Mouse (Mus musculus): ENCODE results near the gene Fam117b. TPM values are rescaled to one million over a fixed set of nuclear protein-coding genes. Genes with fewer than 3 reads are reported as not detected.
A peak's percentile ranks its signal among the peaks of the same experiment; 100 is the strongest.

The Fam117b gene
- total and polyA plus RNA-seq, 3 experiments: 6.4 to 11.4 (median 8.8) TPM

- Histone ChIP-seq H3K36me3 (replicated peaks in 1 of 2; ENCODE audit: control insufficient read depth in 1 of 2, insufficient read depth in 1 of 2, low read length in 1 of 2) (no peaks in the 10 kb centered on the region), H3K27ac (ENCODE audit: insufficient read depth, low read depth) (no peak overlapping the region), H3K27me3 (replicated peaks) (no peaks in the 10 kb centered on the region), H3K79me2 (replicated peaks; ENCODE audit: control insufficient read depth, extremely low read depth, insufficient read depth, poor library complexity, severe bottlenecking) (no peaks in the 10 kb centered on the region), H3K4me1 (ENCODE audit: control insufficient read depth in 1 of 2, insufficient read depth in 2 of 2) (peaks cover 9 to 25% of the 10 kb centered on the region in 2 experiments), H3K4me2 (ENCODE audit: insufficient read depth, low read depth, poor library complexity, severe bottlenecking) (no peak overlapping the region), H3K4me3 (replicated peaks in 1 of 3; ENCODE audit: low read depth in 2 of 3, low read length in 2 of 3, poor library complexity in 1 of 3) (no peak overlapping the region), H3K9ac (ENCODE audit: insufficient read depth, low read depth) (no peak overlapping the region), H3K9me3 (replicated peaks; ENCODE audit: low read length) (no peaks in the 10 kb centered on the region)
- in situ Hi-C loops (cut with MboI; ENCODE audit: low pct_ligation_motif_present, low pct_unique_long_range_greater_than_20kb, low sequenced_read_pairs) (no loop called here), dilution Hi-C loops (cut with MboI; ENCODE audit: extremely low pct_ligation_motif_present, extremely low pct_unique_long_range_greater_than_20kb, low sequenced_read_pairs) (no loop called here)
- no peak for DNase-seq (ENCODE audit: extremely low read depth)
- TF ChIP-seq HCFC1 (IDR thresholded peaks at IDR 0.05; ENCODE audit: low read depth, low read length): no peak
- no peak for TF ChIP-seq SMC3 (IDR thresholded peaks at IDR 0.05; ENCODE audit: low read depth, low read length)
- no peak for TF ChIP-seq ZKSCAN1 (IDR thresholded peaks at IDR 0.05; ENCODE audit: borderline replicate concordance, low read depth, low read length)
- no peak for TF ChIP-seq TCF12 (IDR thresholded peaks at IDR 0.05; ENCODE audit: low read depth, low read length)
- TF ChIP-seq RAD21 (IDR thresholded peaks at IDR 0.05; ENCODE audit: low read depth, low read length): no peak
- TF ChIP-seq MXI1 (IDR thresholded peaks at IDR 0.05; ENCODE audit: low read depth, low read length): no peak
- no peak for TF ChIP-seq ZNF384 (IDR thresholded peaks at IDR 0.05; ENCODE audit: low read depth, low read length)
- no peak for TF ChIP-seq ZC3H11A (IDR thresholded peaks at IDR 0.05; ENCODE audit: low read depth, low read length)
- no peak for TF ChIP-seq NRF1 (IDR thresholded peaks at IDR 0.05; ENCODE audit: low read depth, low read length)
- no peak for TF ChIP-seq MEF2A (IDR thresholded peaks at IDR 0.05; ENCODE audit: borderline replicate concordance, low read depth, low read length)
- TF ChIP-seq E2F4 (IDR thresholded peaks at IDR 0.05; ENCODE audit: insufficient replicate concordance, low read depth, low read length): no peak
- no peak for TF ChIP-seq MYC (IDR thresholded peaks at IDR 0.05; ENCODE audit: low read depth, low read length)
- TF ChIP-seq CTCF (conservative IDR thresholded peaks at IDR 0.05 in 1 of 2, IDR thresholded peaks at IDR 0.05 in 1 of 2; ENCODE audit: low read depth in 2 of 2, low read length in 2 of 2): no peak
- no peak for TF ChIP-seq IRF4 (IDR thresholded peaks at IDR 0.05; ENCODE audit: low read depth, low read length)
Measured at GRCm38 (mm10) chr1:60013779-60014178, 101.0 kb downstream of the Fam117b start.

GRCm38 (mm10) chr1:60015511-60015910, 102.7 kb downstream of the Fam117b start:
- H3K79me2 ChIP-seq (replicated peaks; ENCODE audit: control insufficient read depth, extremely low read depth, insufficient read depth, poor library complexity, severe bottlenecking): no peaks in the 10 kb centered on the region
- dilution Hi-C loops (cut with MboI; ENCODE audit: extremely low pct_ligation_motif_present, extremely low pct_unique_long_range_greater_than_20kb, low sequenced_read_pairs): no loop called here
- peaks cover 9 to 25% of the 10 kb centered on the region in 2 experiments for H3K4me1 ChIP-seq (ENCODE audit: control insufficient read depth in 1 of 2, insufficient read depth in 2 of 2)
- DNase-seq (ENCODE audit: extremely low read depth): no peak
- TF ChIP-seq RAD21 (IDR thresholded peaks at IDR 0.05; ENCODE audit: low read depth, low read length): no peak
- TF ChIP-seq HCFC1 (IDR thresholded peaks at IDR 0.05; ENCODE audit: low read depth, low read length): no peak
- TF ChIP-seq NRF1 (IDR thresholded peaks at IDR 0.05; ENCODE audit: low read depth, low read length): no peak
- TF ChIP-seq MAX (IDR thresholded peaks at IDR 0.05; ENCODE audit: low read length): no peak
- no peak for TF ChIP-seq ETS1 (conservative IDR thresholded peaks at IDR 0.05; ENCODE audit: low read depth, low read length)
- no peak for TF ChIP-seq CHD2 (IDR thresholded peaks at IDR 0.05; ENCODE audit: low read length)
- no peak for TF ChIP-seq E2F4 (IDR thresholded peaks at IDR 0.05; ENCODE audit: insufficient replicate concordance, low read depth, low read length)
- TF ChIP-seq KAT2A (IDR thresholded peaks at IDR 0.05; ENCODE audit: insufficient replicate concordance, low read length): no peak
- TF ChIP-seq IRF4 (IDR thresholded peaks at IDR 0.05; ENCODE audit: low read depth, low read length): no peak
- no peak for TF ChIP-seq MYC (IDR thresholded peaks at IDR 0.05; ENCODE audit: low read depth, low read length)
- no peak for TF ChIP-seq ZMIZ1 (IDR thresholded peaks at IDR 0.05; ENCODE audit: low read depth, low read length)
- TF ChIP-seq BHLHE40 (IDR thresholded peaks at IDR 0.05; ENCODE audit: low read depth, low read length): no peak
- H3K27me3 ChIP-seq (replicated peaks): no peaks in the 10 kb centered on the region
- H3K27ac ChIP-seq (ENCODE audit: insufficient read depth, low read depth): peak overlapping the region; percentile 65
- peak overlapping the region; percentile 75; the same call in 1 of the 2 replicates for H3K4me2 ChIP-seq (ENCODE audit: insufficient read depth, low read depth, poor library complexity, severe bottlenecking)
- H3K36me3 ChIP-seq (replicated peaks in 1 of 2; ENCODE audit: control insufficient read depth in 1 of 2, insufficient read depth in 1 of 2, low read length in 1 of 2): no peaks in the 10 kb centered on the region
- H3K4me3 ChIP-seq (replicated peaks in 1 of 3; ENCODE audit: low read depth in 2 of 3, low read length in 2 of 3, poor library complexity in 1 of 3): no peak overlapping the region
- in situ Hi-C loops (cut with MboI; ENCODE audit: low pct_ligation_motif_present, low pct_unique_long_range_greater_than_20kb, low sequenced_read_pairs): no loop called here
- no peaks in the 10 kb centered on the region for H3K9me3 ChIP-seq (replicated peaks; ENCODE audit: low read length)
- H3K9ac ChIP-seq (ENCODE audit: insufficient read depth, low read depth): no peak overlapping the region
